Mouse (Mus musculus) left cerebral cortex, adult 8-10 months (tissue): Measurements from ENCODE around the gene Rbm34. TPM values are rescaled to one million over a fixed set of nuclear protein-coding genes. Genes with fewer than 3 reads are reported as not detected.
"Not testable (repeated sequence)": the region's sequence is repeated elsewhere in the genome, so short reads cannot be mapped to it uniquely, and the experiment has no call there.

Experiments
- DNase-seq, 2 experiments: peaks; one replicate each; pipeline ENCODE4 v3.0.0; 2022; ENCODE audit warnings: low spot score in 2 of 2
- total RNA-seq, 4 experiments: library from RNA; stranded (reverse); gene quantifications; 2 replicates each; pipeline ENCODE4 v1.2.4; 2022

Rbm34 gene
- 10 to 100 TPM; 13.2 to 16.4 (median 15.4) TPM for total RNA-seq

GRCm38 (mm10) chr8:126970579-126971313 is at the start of gene Rbm34:
Gene Rbm34 (minus strand): TSS chr8:126971071.
- DNase-seq = peak; percentile 86 to 93

GRCm38 (mm10) chr8:127011668-127012067 is 40.8 kb upstream of the Rbm34 start:
- DNase-seq = no peak

GRCm38 (mm10) chr8:126994506-126994905 is 23.6 kb upstream of the Rbm34 start:
- DNase-seq = no peak

GRCm38 (mm10) chr8:126989363-126990153 is 18.7 kb upstream of the Rbm34 start:
- no peak for DNase-seq

- DNase-seq = no peak
These were observed 17.6 kb upstream of the Rbm34 start for GRCm38 (mm10) chr8:126988346-126989006.

- peak; percentile 60 for DNase-seq
These were observed 15.6 kb upstream of the Rbm34 start for GRCm38 (mm10) chr8:126986495-126986894.

- DNase-seq = no peak
These were observed 9.2 kb upstream of the Rbm34 start for GRCm38 (mm10) chr8:126980046-126980445.

- no peak for DNase-seq
These were observed 8.4 kb upstream of the Rbm34 start for GRCm38 (mm10) chr8:126979091-126979920.

- DNase-seq = not testable (repeated sequence)
These were observed 7.7 kb upstream of the Rbm34 start for GRCm38 (mm10) chr8:126978535-126978934.

GRCm38 (mm10) chr8:126978028-126978427 is 7.2 kb upstream of the Rbm34 start:
- DNase-seq = no peak

- no peak for DNase-seq
These were observed 5.9 kb upstream of the Rbm34 start for GRCm38 (mm10) chr8:126976608-126977348.

GRCm38 (mm10) chr8:126975706-126976105 is 4.8 kb upstream of the Rbm34 start:
- no peak for DNase-seq

- DNase-seq = no peak
These were observed 3.6 kb upstream of the Rbm34 start for GRCm38 (mm10) chr8:126974511-126974910.

- no peak for DNase-seq
These were observed 2.9 kb upstream of the Rbm34 start for GRCm38 (mm10) chr8:126973686-126974265.

- no peak for DNase-seq
These were observed 1.8 kb upstream of the Rbm34 start for GRCm38 (mm10) chr8:126972649-126973048.

- DNase-seq = no peak
These were observed 1.2 kb upstream of the Rbm34 start for GRCm38 (mm10) chr8:126972102-126972501.

GRCm38 (mm10) chr8:126971314-126971664 is 418 bp upstream of the Rbm34 start:
- DNase-seq = no peak

GRCm38 (mm10) chr8:126969546-126969945 is 1.3 kb downstream of the Rbm34 start:
- DNase-seq = no peak

GRCm38 (mm10) chr8:126968107-126968506 is 2.8 kb downstream of the Rbm34 start:
- no peak for DNase-seq

- no peak for DNase-seq
These were observed 5.6 kb downstream of the Rbm34 start for GRCm38 (mm10) chr8:126965246-126965645.
